Mouse (Mus musculus) myocyte (in vitro differentiated cells): Measurements from ENCODE around the gene Dcx.

Experiments used
- E2F4 ChIP-seq: IDR thresholded peaks from one replicate; pipeline ENCODE4 v1.6.1; 2011; ENCODE audit warnings: mild to moderate bottlenecking, control low read depth, moderate library complexity; ENCODE audit not compliant: insufficient read depth
- MAX ChIP-seq: IDR thresholded peaks from one replicate; pipeline ENCODE4 v1.6.1; 2011; ENCODE audit warnings: low read depth, mild to moderate bottlenecking, control low read depth
- MYOD1 ChIP-seq, 3 experiments: IDR thresholded peaks; one replicate each; pipeline ENCODE4 v1.6.1; 2011; ENCODE audit warnings: control low read depth in 2 of 3, low read depth in 2 of 3, mild to moderate bottlenecking in 2 of 3, moderate library complexity in 1 of 3; ENCODE audit not compliant: insufficient read length in 2 of 3, control insufficient read depth in 1 of 3
- POLR2A ChIP-seq: IDR thresholded peaks from one replicate; pipeline ENCODE4 v1.6.1; 2011; ENCODE audit warnings: low read depth, mild to moderate bottlenecking, control low read depth, moderate library complexity; ENCODE audit not compliant: insufficient read length
- POLR2AphosphoS2 ChIP-seq: IDR thresholded peaks from one replicate; pipeline ENCODE4 v1.6.1; 2011; ENCODE audit warnings: low read depth, control low read depth; ENCODE audit not compliant: insufficient read length
- REST ChIP-seq: IDR thresholded peaks from one replicate; pipeline ENCODE4 v1.6.1; 2011; ENCODE audit warnings: mild to moderate bottlenecking, control low read depth, moderate library complexity; ENCODE audit not compliant: insufficient read depth, insufficient read length
- TCF12 ChIP-seq: IDR thresholded peaks from one replicate; pipeline ENCODE4 v1.6.1; 2011; ENCODE audit warnings: mild to moderate bottlenecking, control low read depth; ENCODE audit not compliant: poor library complexity, insufficient read depth, severe bottlenecking
- TCF3 ChIP-seq: IDR thresholded peaks from one replicate; pipeline ENCODE4 v1.6.1; 2011; ENCODE audit warnings: low read depth, control low read depth; ENCODE audit not compliant: insufficient read length
- USF1 ChIP-seq: IDR thresholded peaks from one replicate; pipeline ENCODE4 v1.6.1; 2011; ENCODE audit warnings: low read depth, mild to moderate bottlenecking, control low read depth, moderate library complexity

GRCm38 (mm10) chrX:143827212-143827611 lies 105.9 kb downstream of the Dcx start, which contains the start of gene Capn6:
- no peak for TF ChIP-seq POLR2A
- TF ChIP-seq POLR2AphosphoS2: no peak
- TF ChIP-seq REST: no peak
- TF ChIP-seq MAX: no peak
- no peak for TF ChIP-seq USF1
- TF ChIP-seq TCF3: no peak
- TF ChIP-seq TCF12: no peak
- TF ChIP-seq MYOD1 (IDR thresholded peaks at IDR 0.05; ENCODE audit: control insufficient read depth in 1 of 3, insufficient read length in 2 of 3, low read depth in 2 of 3): no peak
- TF ChIP-seq E2F4: no peak
